Mouse (Mus musculus) kidney, adult 2 months (tissue): ENCODE measurements around the gene Ap2a1. TPM values are rescaled to one million over a fixed set of nuclear protein-coding genes. Genes with fewer than 3 reads are reported as not detected.

Experiments used
- DNase-seq: peaks from one replicate; pipeline ENCODE4 v3.0.0; 2021
- H3K27ac ChIP-seq: fragments of 200-500 bp; 2 replicates; pipeline ENCODE4 v1.5.1; 2012; ENCODE audit warnings: low read depth, low read length, control low read depth, inconsistent platforms; ENCODE audit not compliant: insufficient read depth
- H3K27me3 ChIP-seq: fragments of 200-500 bp; replicated peaks from 2 replicates; pipeline ENCODE4 v1.6.1; 2012; ENCODE audit warnings: mild to moderate bottlenecking, moderate library complexity, low read length, inconsistent platforms; ENCODE audit not compliant: control insufficient read depth, insufficient read depth
- H3K36me3 ChIP-seq: fragments of 200-500 bp; 2 replicates; pipeline ENCODE4 v1.6.1; 2012; ENCODE audit warnings: mild to moderate bottlenecking, moderate library complexity, low read length, inconsistent platforms; ENCODE audit not compliant: control insufficient read depth, insufficient read depth
- H3K4me1 ChIP-seq: fragments of 200-500 bp; 2 replicates; pipeline ENCODE4 v1.6.1; 2011; ENCODE audit warnings: low read length; ENCODE audit not compliant: control insufficient read depth, insufficient read depth
- H3K4me3 ChIP-seq: fragments of 200-500 bp; 2 replicates; pipeline ENCODE4 v1.5.1; 2011; ENCODE audit warnings: mild to moderate bottlenecking, low read depth, low read length, control low read depth; ENCODE audit not compliant: insufficient read depth
- CTCF ChIP-seq: fragments of 200-500 bp; conservative IDR thresholded peaks from 2 replicates; pipeline ENCODE4 v1.5.1; 2011; ENCODE audit warnings: low read depth, mild to moderate bottlenecking, control low read depth, low read length, moderate library complexity, mixed read lengths; ENCODE audit not compliant: insufficient read depth, insufficient read length
- POLR2A ChIP-seq: fragments of 200-500 bp; IDR thresholded peaks from one replicate; pipeline ENCODE4 v1.6.1; 2011; ENCODE audit warnings: low read depth, low read length, control low read depth
- WGBS: fragments of 180-500 bp; shearing (Covaris S2); methylation state at CpG from one replicate; pipeline ENCODE4 v1.1.7; 2018; 5-methylcytosine and 5-hydroxymethylcytosine counted together
- polyA plus RNA-seq: library from polyadenylated mRNA; depleted of rRNA; stranded (reverse); fragments of >200 nt; gene quantifications from 2 replicates; pipeline ENCODE4 v1.2.3, GENCODE M21; 2012; rRNA removed

Gene Ap2a1
- 58.0 and 70.6 TPM in 2 replicates for polyA plus RNA-seq

GRCm38 (mm10) chr7:44929204-44930151 lies at the start of gene Ap2a1:
Ap2a1 (minus strand) TSS chr7:44929496.
- peak; percentile 100 for DNase-seq
- peaks cover 9% of the 10 kb centered on the region; the same call in 1 of the 2 replicates for H3K4me1 ChIP-seq
- 1% methylated on average over 84 of the region's 84 CpGs for WGBS
- peak within 1 kb of the TSS; percentile 97 for H3K27ac ChIP-seq
- H3K27me3 ChIP-seq: no peaks in the 10 kb centered on the region
- peak within 1 kb of the TSS; percentile 99 for H3K4me3 ChIP-seq
- H3K36me3 ChIP-seq: no peaks in the 10 kb centered on the region
- TF ChIP-seq CTCF: no peak
- TF ChIP-seq POLR2A: peak; percentile 69

GRCm38 (mm10) chr7:44978300-44978699 lies 49.0 kb upstream of the Ap2a1 start:
- H3K27ac ChIP-seq: no peak overlapping the region
- H3K4me1 ChIP-seq: peaks cover 3% of the 10 kb centered on the region; the same call in 1 of the 2 replicates
- TF ChIP-seq POLR2A: no peak
- no peak for TF ChIP-seq CTCF
- no peak for DNase-seq
- H3K36me3 ChIP-seq: peaks cover 7% of the 10 kb centered on the region
- 91% methylated on average over 3 of the region's 3 CpGs for WGBS
- H3K4me3 ChIP-seq: no peak overlapping the region
- H3K27me3 ChIP-seq: no peaks in the 10 kb centered on the region

DNA sequence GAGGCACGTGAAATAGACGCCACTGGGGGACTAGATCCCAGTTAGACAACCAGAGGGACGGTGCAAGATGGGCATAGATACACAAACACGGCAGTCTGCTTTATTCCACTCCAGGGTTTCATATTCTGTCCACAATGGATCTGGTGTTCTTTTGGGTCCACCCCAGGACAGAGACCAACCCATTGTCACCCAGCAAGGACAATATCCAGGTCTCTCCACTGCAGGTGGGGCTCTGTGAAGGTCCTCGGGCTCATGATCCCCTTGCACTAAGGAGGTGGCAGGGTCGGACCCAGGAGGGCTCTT lies 45.8 kb upstream of the Ap2a1 start:
- no peak for DNase-seq
- Histone ChIP-seq H3K36me3 (peaks cover 1% of the 10 kb centered on the region), H3K4me1 (peaks cover 9% of the 10 kb centered on the region; the same call in 1 of the 2 replicates), H3K27me3 (no peaks in the 10 kb centered on the region), H3K27ac (no peak overlapping the region), H3K4me3 (no peak overlapping the region)
- TF ChIP-seq CTCF (no peak), POLR2A (no peak)
- 29% methylated on average over 6 of the region's 6 CpGs for WGBS

DNA sequence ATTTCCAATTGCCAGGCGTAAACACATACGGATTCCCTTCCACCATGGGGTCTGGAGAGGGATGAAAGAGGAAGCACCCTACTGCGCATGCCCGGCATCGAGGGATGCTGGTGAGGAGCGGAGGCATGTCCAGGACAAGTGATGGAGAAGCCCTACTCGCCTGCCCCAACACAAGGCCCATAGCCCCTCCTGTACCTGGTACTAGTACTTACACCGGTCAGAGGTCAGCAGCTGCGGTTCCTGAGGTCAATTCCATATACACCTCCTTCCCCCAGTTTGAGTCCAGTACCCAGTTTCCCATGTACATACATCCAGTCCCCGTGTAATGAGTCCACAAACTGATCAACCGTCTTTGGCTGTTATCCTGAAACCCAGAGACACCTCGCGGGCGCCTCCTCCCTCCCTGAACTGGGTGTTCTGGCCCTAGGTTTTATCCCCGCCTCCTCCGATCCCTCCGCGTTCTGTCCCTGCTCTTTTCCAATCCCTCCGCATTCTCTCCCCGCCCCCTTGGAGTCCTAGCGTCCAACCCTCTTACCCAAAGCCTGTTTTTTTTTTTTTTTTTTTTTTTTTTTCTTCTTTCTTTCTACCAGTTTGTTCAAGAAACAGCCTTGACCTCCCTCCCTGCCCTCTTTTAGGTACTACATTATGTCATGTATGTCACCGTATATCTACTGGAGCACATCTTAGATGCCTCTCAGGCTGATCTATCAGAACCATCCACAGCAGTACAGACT lies 45.3 kb upstream of the Ap2a1 start, which contains the start of gene Cpt1c:
TSS of gene Cpt1c (minus strand) at position 469 of the 734 bp plus-strand sequence.
- DNase-seq: peak; percentile 76
- H3K4me3 ChIP-seq: peak within 1 kb of the TSS; percentile 57
- H3K27ac ChIP-seq: no peak within 1 kb of the TSS
- 6% methylated on average over 22 of the region's 22 CpGs for WGBS
- peaks cover 9% of the 10 kb centered on the region; the same call in 1 of the 2 replicates for H3K4me1 ChIP-seq
- TF ChIP-seq POLR2A (no peak), CTCF (no peak)
- peaks cover 1% of the 10 kb centered on the region for H3K36me3 ChIP-seq
- H3K27me3 ChIP-seq: no peaks in the 10 kb centered on the region

DNA sequence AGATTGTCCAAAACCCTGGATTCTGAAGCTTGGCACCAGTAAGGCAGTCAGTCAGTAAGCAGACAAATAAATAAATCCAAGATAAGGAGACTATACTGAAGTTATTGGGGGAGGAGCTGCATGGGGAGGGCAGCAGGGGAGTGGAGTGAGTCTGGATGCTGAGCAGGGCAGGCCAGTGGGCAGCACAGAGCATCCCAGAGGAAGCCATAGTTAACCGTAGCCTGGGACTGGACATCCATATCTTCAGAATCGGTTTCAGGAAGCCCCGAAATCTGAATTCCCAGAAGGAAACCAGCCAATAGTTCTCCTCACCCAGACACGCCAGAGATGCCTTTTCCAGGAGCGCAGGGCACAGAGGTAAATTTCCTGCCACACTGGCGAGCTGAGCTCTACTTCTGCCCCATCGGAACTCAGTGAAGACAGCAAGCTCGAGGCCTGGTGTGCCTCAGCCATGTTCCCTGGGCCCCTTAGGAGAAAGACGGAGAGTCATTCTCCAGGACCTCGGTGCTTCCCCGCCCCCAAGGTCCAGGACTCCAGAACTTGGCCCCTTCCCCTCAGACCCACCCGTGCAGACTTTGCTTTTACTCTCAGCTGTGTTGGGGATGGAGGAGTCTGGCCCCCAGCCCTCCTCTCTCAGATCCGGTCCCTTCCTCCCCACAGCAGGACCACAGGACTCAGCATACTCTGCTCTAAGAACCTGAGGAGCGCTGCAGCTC lies 44.3 kb upstream of the Ap2a1 start:
- peaks cover 1% of the 10 kb centered on the region for H3K36me3 ChIP-seq
- DNase-seq: no peak
- H3K27me3 ChIP-seq: no peaks in the 10 kb centered on the region
- TF ChIP-seq POLR2A (no peak), CTCF (no peak)
- no peak overlapping the region for H3K27ac ChIP-seq
- no peak overlapping the region for H3K4me3 ChIP-seq
- peaks cover 9% of the 10 kb centered on the region; the same call in 1 of the 2 replicates for H3K4me1 ChIP-seq
- 45% methylated on average over 14 of the region's 14 CpGs for WGBS

DNA sequence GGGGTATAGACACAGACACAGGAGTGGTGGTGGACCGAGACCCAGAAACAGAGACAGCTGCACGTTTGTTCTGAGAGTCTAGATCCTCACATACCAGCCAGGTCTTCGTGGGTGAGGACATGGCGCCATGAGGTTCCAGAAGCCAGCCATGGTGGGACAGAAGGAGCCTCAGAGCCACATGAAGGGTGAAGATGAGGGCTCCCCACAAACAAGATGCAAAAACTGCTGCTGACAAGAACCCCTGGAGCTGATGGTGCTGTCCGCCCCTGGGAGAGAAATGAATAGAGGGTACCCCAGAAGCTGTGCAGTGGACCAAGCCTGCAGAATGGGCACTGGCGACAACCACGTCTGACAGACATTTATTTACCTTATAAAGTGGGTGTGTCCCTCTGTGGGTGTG lies 41.8 kb upstream of the Ap2a1 start:
- Histone ChIP-seq H3K36me3 (no peaks in the 10 kb centered on the region), H3K27ac (no peak overlapping the region), H3K4me3 (no peak overlapping the region), H3K4me1 (peaks cover 9% of the 10 kb centered on the region; the same call in 1 of the 2 replicates), H3K27me3 (no peaks in the 10 kb centered on the region)
- DNase-seq: no peak
- TF ChIP-seq POLR2A (no peak), CTCF (no peak)
- 66% methylated on average over 7 of the region's 7 CpGs for WGBS
